Mouse (Mus musculus) urinary bladder, postnatal 4 days (tissue): Measurements from ENCODE around the gene Podnl1.
A peak's percentile ranks its signal among the peaks of the same experiment; 100 is the strongest.

ENCODE experiments used
- DNase-seq, 2 experiments: peaks; one replicate each; pipeline ENCODE4 v3.0.0; 2021 to 2022; ENCODE audit warnings: low spot score in 2 of 2

Gene Podnl1

DNA sequence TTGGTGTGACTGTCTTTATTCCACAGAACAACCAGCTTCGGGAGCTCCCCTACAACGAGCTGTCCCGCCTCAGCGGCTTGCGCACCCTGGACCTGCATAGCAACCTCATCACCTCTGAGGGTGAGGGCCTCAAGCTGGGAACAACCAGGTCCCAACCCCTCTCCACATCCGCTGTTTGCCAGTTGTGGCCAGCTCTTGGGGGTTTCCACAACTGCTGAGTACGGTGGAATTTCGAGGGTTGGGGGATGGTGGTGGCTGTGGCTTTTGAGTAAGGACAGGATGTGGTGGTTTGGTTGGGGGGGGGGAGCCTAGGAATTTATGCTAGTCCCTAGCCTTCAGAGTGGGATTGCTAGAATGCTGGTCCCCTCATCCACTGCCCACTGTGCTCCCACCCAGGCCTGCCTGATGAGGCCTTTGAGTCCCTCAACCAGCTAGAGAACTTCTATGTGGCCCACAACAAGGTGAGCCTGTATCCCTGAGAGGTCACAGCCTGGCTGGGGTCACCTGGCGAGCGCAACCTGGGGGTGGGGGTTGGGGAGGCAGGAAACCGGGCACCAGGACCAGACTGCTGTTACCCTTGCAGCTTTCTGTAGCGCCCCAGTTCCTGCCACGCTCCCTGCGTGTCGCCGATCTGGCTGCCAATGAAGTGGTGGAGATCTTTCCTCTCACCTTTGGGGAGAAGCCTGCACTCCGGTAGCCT lies 1.6 kb downstream of the Podnl1 start:
- DNase-seq, result no peak

DNA sequence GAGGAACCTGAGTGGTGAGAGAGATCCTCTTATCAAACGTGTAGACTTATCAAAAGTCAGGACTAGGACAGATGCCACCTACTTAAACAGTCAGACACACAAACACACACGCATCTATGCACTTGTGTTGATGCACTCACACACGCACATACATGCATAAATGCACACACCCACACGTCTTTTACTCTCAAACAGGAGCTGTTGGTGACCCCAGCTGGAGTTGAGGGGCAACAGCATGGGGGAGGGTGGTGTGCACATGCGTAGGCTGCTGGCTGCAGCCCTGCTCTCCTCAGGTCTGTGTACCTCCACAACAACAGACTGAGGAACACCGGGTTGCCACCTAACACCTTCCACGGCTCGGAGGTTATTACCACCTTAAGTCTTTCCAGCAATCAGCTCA lies 2.5 kb downstream of the Podnl1 start:
- no peak for DNase-seq

DNA sequence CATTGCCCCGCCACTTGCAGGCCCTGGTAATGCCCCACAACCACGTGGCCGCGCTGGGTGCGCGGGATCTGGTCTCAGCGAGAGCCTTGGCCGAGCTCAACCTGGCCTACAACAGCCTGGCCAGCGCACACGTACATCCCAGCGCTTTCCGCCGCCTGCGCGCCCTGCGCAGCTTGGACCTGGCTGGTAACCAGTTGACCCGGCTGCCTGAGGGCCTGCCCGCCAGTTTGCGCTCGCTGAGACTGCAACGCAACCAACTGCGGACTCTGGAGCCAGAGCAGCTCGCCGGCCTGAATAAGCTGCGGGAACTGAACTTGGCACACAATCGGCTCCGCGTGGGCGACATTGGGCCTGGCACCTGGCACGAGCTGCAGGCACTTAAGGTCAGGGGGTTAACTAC lies 5.0 kb downstream of the Podnl1 start:
- no peak for DNase-seq

DNA sequence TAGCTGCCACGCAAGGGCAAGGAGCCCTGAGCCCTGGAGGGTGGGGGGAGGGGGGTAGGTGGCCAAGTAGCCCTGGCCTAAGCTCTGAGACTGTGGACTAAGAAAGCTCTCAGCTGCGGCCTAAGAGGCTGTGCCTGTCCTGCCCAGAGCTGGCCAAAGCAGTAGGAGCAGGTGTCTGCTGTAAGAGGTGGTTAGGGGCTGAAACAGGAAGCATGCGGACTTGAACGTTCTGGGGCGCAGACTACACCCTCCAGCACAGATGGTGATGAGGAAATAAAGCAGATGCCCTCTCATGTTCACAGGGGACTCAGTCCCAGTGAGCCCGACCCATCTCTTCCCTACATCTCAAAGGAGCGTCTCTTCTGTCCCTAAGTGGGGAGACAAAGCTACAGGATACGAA lies 6.4 kb downstream of the Podnl1 start:
- no peak for DNase-seq

DNA sequence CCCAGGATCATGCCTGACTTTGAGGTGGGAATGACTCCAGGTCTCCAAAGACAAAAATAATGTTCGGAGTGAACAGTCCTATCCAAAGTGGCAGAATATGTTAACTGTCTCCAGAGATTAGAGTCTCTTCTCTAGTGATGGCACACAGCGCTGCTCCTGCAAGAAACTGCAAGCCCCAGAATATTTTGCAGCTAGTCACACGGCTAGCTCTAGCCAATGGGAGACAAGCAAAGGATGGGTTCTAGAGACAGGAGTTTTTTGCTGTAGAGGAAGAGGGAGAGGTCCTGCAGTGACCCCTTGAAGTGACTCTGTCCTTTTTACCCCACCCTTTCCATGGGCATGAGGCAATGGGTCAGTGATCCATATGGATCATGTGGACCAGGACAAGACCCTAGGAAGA lies 12.1 kb downstream of the Podnl1 start:
- DNase-seq, result no peak

DNA sequence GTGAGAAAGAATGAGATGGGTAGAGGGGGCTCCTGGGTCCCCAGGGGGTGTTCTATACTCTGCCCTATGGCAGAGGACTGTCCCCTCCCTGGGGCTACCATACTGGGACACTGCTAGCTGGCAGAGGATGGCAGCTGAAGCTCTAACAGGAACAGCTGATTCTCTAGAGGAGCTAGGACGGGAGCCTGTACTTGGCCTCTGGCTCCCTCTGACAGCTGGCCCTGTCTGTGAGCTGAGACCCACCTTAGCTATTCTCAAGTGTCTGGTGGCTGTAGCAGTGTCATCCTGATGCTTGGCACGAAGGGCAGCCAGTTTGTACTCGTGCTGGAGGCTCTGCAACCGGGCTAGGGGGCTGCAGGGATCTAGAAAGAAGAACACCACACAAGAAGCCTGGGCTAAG lies 15.0 kb downstream of the Podnl1 start:
- no peak for DNase-seq

DNA sequence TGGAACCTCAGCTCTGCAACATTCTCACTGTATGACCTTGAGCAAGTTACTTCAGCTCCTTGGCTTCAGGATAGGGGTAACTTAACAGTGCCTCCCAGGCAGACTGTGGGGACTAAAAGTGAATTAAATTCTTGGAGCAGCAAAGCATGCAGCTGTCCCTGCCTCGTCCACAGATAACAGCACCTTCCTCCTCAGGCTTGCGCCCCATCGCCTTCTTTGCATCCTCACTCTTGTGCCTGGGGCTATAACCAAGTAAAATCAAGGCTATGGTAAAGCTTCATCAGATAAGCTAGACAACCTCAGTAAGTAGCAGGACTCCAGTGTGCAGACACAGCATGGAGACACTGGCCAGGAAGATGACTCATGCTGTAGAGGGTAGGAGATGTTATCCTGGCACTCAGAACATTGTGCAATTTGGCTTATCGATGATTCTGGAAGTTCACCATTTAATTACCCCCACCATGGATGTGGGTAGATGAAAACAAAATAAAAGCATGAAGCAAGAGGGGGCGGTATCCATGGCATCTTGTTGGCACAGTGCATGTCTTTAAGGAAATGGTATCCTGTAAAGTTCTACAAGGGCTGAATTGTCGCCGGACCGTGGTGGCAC lies 19.0 kb downstream of the Podnl1 start:
- DNase-seq, result no peak

DNA sequence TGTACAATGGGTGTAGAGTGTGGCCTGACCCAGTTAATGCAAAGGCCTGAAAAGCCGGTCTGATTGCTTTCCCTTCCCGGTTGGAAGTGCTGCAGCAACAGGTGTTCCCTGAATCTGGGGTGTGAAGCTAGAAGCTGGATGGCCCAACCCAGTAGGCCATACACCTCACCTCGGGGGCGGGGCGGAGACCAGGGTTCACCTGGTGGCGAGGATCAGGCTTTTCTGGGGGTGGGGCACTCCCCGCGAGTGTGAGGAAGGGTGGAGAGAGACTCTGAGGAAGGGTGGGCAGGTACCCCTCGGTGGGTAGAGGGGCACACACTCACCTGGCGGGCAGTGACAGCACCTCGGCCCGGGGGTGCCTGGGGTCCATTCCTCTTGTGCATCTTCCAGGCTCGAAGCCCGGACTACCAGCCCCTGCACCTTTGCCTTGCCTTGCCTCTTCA lies 21.6 kb downstream of the Podnl1 start:
- DNase-seq, result no peak

DNA sequence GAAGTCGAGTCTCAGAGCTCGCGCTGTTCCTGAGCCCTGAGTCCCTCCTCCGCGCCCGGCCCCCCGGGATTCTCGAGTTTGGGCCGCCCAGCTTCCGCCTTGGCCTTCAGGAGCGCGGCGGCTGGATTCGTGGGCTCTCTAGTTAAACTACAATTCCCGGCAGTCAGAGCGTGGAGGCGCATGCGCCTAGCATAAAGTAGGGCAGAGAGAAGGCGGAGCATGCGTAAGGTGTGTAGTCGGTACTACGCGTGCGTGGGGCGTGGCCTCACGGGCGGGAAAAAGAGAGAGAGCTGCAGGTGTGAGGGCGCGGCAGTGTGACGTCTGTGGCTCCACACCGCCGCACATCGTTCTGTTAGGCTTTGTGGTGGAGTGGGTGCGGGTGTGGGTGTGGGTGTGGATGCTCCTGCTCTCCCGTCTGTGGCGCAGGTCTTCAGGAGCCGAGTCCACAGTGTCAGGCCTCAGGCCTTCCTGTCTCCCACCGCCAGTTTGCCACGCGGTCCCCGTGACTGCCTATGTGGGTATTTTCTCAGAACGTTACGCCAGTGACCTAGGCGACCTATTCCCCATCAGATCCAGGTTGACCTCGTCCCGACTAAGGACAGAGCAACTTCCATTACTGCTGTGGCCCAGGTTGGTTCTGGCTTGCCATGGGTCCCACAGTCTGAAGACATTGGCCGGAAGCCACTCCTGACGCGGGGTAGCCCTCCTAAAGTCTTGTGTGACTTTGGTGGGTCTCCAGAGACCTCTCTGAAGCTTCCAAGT lies 22.2 kb downstream of the Podnl1 start, which contains the start of the genes Cc2d1a and 4930432K21Rik:
TSS of gene Cc2d1a (minus strand) at position 168 of the 762 bp plus-strand sequence.
TSS of gene 4930432K21Rik (plus strand) at position 257 of the 762 bp plus-strand sequence.
- peak; percentile 89 to 90 for DNase-seq

DNA sequence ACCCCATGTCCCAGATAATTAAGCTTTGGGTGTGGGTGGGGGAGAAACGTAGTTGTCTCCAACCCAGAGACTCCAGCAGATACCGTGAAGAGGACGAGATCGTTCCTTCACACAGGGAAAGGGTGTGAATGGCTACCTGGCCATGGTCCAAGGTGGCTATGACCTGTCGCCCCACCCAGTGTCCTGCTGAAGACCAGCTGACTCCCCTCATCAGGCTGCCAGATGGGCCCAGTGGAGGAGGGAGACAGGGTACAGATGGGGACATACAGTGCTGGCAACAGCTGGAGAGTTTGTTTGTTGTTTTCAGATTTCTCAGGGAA lies 22.7 kb downstream of the Podnl1 start:
- no peak for DNase-seq

DNA sequence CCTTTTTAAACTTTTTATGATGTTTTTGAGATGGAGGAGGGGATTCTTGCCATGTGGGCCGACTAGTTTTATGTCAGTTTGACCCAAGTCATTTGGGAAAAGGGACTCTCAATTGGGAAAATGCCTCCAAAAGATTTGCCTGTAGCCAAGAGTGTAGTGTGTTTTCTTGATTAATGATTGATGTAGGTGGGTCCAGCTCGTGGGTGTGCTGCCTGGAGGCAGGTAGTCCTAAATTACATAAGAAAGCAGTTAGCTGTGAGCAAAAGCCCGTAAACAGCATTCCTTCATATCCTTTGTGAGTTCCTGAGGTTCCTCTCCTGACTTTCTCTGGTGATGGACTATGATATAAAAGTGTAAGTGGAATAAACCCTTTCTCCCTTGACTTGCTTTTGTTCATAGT lies 23.4 kb downstream of the Podnl1 start:
- no peak for DNase-seq

DNA sequence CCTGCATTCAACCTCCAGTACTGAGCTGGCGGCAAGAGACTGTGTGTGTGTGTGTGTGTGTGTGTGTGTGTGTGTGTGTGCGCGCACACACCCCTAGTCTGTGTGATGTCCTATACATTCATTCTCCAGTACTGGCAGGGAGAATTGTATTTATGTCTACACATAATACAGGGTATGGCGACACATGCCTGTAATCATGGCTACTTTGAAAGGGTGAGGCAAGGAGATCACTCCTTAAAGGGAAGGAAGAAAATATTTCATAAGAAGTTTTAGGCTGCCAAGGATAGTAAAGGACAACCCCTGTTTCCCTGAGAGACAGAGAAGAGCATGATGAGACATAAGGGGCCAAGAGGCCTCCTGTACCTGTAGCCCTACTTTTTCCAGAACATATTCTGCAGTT lies 31.8 kb downstream of the Podnl1 start:
- no peak for DNase-seq

DNA sequence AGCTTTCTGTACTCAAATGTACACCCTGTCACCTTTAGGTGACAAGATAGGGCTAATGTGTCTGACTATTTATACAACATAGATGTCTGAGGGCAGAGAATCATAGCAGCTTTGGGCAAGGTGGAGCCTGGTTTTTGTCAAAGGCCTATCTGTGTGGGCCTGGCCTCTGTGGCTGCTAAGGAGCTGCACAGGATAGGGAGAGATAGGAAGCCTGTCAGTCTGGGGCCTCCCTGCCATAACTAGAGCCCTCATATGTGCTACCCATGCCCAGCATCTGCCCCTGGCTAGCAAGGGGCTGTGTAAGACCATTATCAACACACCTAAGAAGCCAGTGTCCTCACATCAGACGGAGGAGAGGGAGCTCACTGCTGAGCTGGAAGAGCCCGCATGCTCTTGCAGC lies 41.9 kb downstream of the Podnl1 start:
- DNase-seq, result no peak

DNA sequence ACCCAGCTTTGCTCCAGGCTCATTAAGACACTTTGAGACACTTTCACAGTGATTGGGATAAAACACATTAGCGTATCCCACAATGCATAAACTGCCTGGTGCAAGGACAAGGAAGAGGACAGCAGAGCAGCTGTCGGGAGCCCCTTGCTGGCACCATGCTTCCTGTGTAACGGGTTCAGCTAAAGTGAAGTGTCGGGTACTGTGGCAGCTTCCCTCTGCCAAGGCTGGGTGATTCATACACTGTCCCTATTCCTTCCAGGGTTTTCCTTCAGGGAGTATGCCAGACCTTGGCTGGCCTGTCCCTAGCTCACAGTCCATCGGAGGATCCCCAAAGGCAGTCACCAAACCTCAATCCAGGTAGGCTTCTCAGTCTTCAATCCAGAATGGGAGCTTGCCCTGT lies 44.3 kb downstream of the Podnl1 start:
- DNase-seq, result no peak

DNA sequence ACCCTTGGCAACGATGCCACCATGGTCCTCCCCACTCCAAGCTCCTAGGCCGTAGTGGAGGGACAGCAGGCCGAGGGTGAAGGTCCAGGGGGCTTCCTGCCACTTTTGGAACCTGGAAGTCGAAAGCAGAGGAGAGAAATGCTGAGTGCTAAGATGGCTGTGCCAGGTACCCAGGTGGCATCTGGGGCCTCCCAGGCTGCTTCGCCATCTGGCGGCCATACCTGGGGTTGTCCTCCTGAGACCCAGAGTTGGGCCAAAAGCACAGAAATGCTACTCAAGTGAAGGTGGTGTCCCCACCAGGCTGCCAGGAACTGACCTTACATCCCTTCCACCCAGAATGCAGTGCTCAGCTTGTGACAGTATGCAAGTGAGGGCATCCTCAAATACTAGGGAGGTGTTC lies 48.1 kb downstream of the Podnl1 start:
- no peak for DNase-seq

DNA sequence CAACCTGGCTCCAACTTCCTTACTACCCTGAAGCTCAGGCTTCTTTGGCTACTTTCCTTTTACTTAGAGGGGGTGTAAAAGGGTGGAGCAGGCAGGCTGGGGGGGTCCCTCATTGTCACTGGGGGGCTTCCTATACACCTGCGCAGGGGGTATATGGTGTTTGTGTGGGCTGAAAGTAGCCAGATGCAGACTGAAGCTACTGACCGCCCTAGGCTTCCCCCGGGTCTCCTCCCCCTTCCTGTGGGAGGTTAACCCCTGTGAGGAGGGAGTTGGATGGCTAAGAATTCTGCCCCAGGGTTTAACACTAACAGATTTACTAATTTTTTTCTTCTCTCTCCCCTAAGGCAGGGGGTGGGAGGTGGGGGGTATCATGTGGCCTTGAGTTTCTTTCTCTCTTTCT lies 50.8 kb downstream of the Podnl1 start:
- DNase-seq, result no peak

DNA sequence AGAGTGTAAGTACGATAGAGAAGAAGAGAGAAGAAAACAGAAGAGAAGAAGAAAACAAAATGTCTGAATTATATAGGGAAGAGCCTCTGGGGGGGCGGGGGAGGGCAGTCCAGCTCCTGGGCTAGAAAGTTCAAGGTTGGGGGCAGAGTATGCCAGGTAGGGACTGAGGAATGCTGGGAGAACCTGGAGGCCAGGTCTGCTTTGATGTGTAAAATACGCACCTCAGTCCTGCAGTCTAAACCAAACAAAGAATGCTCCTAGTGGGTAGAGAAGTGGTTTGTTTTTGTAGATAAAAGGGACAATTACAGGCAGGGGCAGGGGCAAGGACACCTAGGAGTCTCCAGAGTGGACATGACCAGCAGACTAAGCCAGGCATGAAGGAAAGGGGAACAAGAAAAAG lies 51.6 kb downstream of the Podnl1 start:
- DNase-seq, result no peak

DNA sequence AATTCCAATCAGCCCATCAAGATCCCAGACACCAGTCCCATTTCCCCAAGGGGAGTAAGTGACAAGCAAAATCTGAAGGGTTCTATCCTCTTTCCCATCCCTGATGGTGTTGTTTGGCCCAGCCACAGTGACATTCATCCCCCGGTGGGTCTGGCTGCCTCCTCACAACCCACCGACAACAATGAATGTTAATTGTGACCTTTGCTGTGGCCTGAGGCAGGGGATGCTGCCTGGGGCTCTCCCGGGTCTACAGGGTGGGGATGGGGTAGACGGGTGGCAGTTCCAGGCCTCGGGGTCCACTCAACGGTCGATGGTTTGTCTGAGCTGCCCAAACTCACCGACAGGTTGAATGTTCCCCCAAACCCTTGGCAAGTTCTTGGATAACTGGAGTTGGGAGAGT lies 52.8 kb downstream of the Podnl1 start:
- DNase-seq, result no peak

DNA sequence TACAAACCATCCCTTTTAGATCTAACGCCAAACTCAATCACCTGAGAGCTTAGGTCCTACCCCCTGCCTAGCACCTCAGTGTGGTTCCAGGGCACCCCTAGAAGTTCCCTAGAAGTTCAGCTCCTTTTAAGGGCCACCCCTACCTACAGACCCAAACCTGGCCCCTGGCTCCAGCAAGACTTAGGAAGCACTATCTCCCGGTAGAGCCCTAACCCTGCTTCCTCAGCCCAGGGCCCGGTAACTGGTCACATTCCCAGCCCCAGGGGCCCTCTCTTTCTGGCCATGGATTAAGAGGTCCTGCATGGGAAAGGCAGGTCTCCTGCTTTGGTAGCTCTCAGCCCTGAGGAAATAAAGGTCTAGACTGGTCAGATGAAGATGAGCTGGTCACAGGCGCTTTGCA lies 54.2 kb downstream of the Podnl1 start:
- no peak for DNase-seq

DNA sequence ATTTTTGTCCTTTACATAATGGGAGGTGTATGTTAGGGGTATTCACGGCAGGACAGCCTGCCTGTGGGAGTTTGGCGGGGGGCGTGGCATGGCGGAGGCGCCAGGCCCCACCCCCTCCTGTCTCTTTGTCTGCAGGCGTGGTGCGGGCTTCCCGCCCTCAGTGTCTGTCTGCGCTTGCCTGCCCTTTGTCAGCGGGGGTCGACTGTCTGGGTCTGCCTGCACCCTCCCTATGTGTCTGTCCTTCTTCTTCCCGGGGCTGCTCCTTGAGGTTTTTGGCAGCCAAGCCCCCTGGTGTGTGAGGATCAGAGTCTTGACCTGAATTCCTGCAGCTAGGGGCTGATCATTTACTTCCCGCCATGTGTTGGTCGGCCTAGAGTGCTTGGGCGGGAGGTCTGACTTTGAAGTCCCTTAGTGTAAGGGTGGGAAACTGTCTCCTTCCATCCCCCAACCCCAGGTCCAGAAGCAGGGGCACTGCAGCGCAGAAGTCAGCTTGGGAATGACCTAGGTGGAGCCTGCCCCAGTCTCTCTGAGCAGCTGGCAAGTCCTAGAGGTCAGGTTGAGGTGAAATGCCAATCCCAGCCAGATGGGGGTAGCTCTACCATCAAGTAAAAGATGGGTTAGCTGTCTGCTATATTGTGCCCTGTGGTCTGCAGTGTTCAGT lies 54.9 kb downstream of the Podnl1 start:
- DNase-seq, result peak in 1 of 2 experiments; percentile 52
